21 mouse cellular contexts compared by ENCODE assay signal in genomic region chr11:22828988-22829632, GRCm38 (mm10). TPM values are rescaled to one million over a fixed set of nuclear protein-coding genes. Genes with fewer than 3 reads are reported as not detected.
DNase-seq lines count a peak whose midpoint lies in the region; ATAC-seq and TF ChIP-seq lines count a peak whose summit lies in the region.
"Had no signal": no experiment of that assay in that cellular context is flagged by ENCODE, and none has a peak within 500 bp of the region (broad histone marks: within the 10 kb centered on the region; RNA-seq: fewer than 3 reads in every experiment).

No protein-coding gene starts in this region.

- DNase-seq in cerebellum, postnatal 14 days, result peak; percentile 58 to 62
- DNase-seq in cerebellum, adult 11 months, result no peak
- DNase-seq in left cerebral cortex, postnatal 4 days, result peak; percentile 25
- DNase-seq in left cerebral cortex, adult 11 months (ENCODE audit: low spot score), result no peak
- no peak for DNase-seq in CH12.LX (ENCODE audit: extremely low read depth)
- DNase-seq in brain, adult 2 months (ENCODE audit: low read depth, low spot score), result peak; percentile 72
- no peak for DNase-seq in lung, postnatal 0 days (ENCODE audit: low spot score)
- DNase-seq in lung, postnatal 25 days (ENCODE audit: low spot score), result no peak
- DNase-seq: adrenal gland, adult 8-10 months; cerebellum, adult 8-10 months; gastrocnemius, postnatal 36 days; kidney, adult 11 months; layer of hippocampus, postnatal 36 days; liver, postnatal 0 days; lung, postnatal 36 days; right cerebral cortex, postnatal 25 days had no signal

- H3K4me2 ChIP-seq in CH12.LX (ENCODE audit: insufficient read depth, low read depth, poor library complexity, severe bottlenecking), result no peak overlapping the region
- H3K4me2 ChIP-seq in lung, postnatal 0 days (replicated peaks; ENCODE audit: low read depth, low read length), result no peak overlapping the region
- H3K4me2 ChIP-seq: embryonic facial prominence, embryonic 12.5 days; midbrain, embryonic 13.5 days; neural tube, embryonic 13.5 days; stomach, embryonic 15.5 days had no signal

- no peak for ATAC-seq in lung, postnatal 0 days
- ATAC-seq: liver, postnatal 0 days; midbrain, embryonic 13.5 days had no signal

- TF ChIP-seq POLR2A in CH12.LX (IDR thresholded peaks at IDR 0.05; ENCODE audit: low read depth, low read length), result no peak

- no peaks in the 10 kb centered on the region for H3K27me3 ChIP-seq in CH12.LX (replicated peaks)
- no peaks in the 10 kb centered on the region for H3K27me3 ChIP-seq in lung, postnatal 0 days (replicated peaks; ENCODE audit: insufficient read depth, low read length)
- H3K27me3 ChIP-seq: embryonic facial prominence, embryonic 12.5 days; midbrain, embryonic 13.5 days; neural tube, embryonic 13.5 days; stomach, embryonic 15.5 days had no signal

- H3K9me3 ChIP-seq in CH12.LX (replicated peaks; ENCODE audit: low read length), result peaks cover 10% of the 10 kb centered on the region
- no peaks in the 10 kb centered on the region for H3K9me3 ChIP-seq in lung, postnatal 0 days (ENCODE audit: low read length)
- H3K9me3 ChIP-seq: embryonic facial prominence, embryonic 12.5 days; limb, embryonic 10.5 days; midbrain, embryonic 13.5 days; neural tube, embryonic 13.5 days; stomach, embryonic 15.5 days had no signal

- dilution Hi-C loops in CH12.LX (cut with MboI; ENCODE audit: extremely low pct_ligation_motif_present, extremely low pct_unique_long_range_greater_than_20kb, low sequenced_read_pairs), result no loop called here

- no peak for TF ChIP-seq CTCF in CH12.LX (conservative IDR thresholded peaks at IDR 0.05 in 1 of 2, IDR thresholded peaks at IDR 0.05 in 1 of 2; ENCODE audit: low read depth in 2 of 2, low read length in 2 of 2)
- no peak for TF ChIP-seq CTCF in lung, postnatal 0 days (IDR thresholded peaks at IDR 0.05)

- intact Hi-C loops in left cerebral cortex, postnatal 4 days (cut with DNase I), result no loop called here

- peaks cover 24% of the 10 kb centered on the region for H3K79me2 ChIP-seq in CH12.LX (replicated peaks; ENCODE audit: control insufficient read depth, extremely low read depth, insufficient read depth, poor library complexity, severe bottlenecking)

- peaks cover 10 to 44% of the 10 kb centered on the region in 2 experiments for H3K4me1 ChIP-seq in CH12.LX (ENCODE audit: control insufficient read depth in 1 of 2, insufficient read depth in 2 of 2)
- H3K4me1 ChIP-seq in lung, postnatal 0 days (ENCODE audit: insufficient read depth, low read depth, low read length), result no peaks in the 10 kb centered on the region
- H3K4me1 ChIP-seq: embryonic facial prominence, embryonic 12.5 days; midbrain, embryonic 13.5 days; stomach, embryonic 15.5 days had no signal

- peaks cover 40 to 81% of the 10 kb centered on the region in 2 experiments for H3K36me3 ChIP-seq in CH12.LX (replicated peaks in 1 of 2; ENCODE audit: control insufficient read depth in 1 of 2, insufficient read depth in 1 of 2, low read length in 1 of 2)
- H3K36me3 ChIP-seq in lung, postnatal 0 days (ENCODE audit: insufficient read depth, low read length), result no peaks in the 10 kb centered on the region
- H3K36me3 ChIP-seq: embryonic facial prominence, embryonic 12.5 days; limb, embryonic 10.5 days; midbrain, embryonic 13.5 days; neural tube, embryonic 13.5 days; stomach, embryonic 15.5 days had no signal

- 98% methylated on average over 15 of the region's 15 CpGs for WGBS in lung, postnatal 0 days

- no peak for TF ChIP-seq EP300 in CH12.LX (IDR thresholded peaks at IDR 0.05; ENCODE audit: low read length)
- no peak for TF ChIP-seq EP300 in lung, postnatal 0 days (IDR thresholded peaks at IDR 0.05)

- peak overlapping the region; percentile 1; the same call in 1 of the 2 replicates for H3K27ac ChIP-seq in CH12.LX (ENCODE audit: insufficient read depth, low read depth)
- H3K27ac ChIP-seq in lung, postnatal 0 days (ENCODE audit: low read length), result no peak overlapping the region
- H3K27ac ChIP-seq: embryonic facial prominence, embryonic 12.5 days; limb, embryonic 10.5 days; midbrain, embryonic 13.5 days; neural tube, embryonic 13.5 days had no signal

- in situ Hi-C loops in CH12.LX (cut with MboI; ENCODE audit: low pct_ligation_motif_present, low pct_unique_long_range_greater_than_20kb, low sequenced_read_pairs), result no loop called here

- TF ChIP-seq RAD21 in CH12.LX (IDR thresholded peaks at IDR 0.05; ENCODE audit: low read depth, low read length), result no peak

- H3K4me3 ChIP-seq in CH12.LX (replicated peaks in 1 of 3; ENCODE audit: low read depth in 2 of 3, low read length in 2 of 3, poor library complexity in 1 of 3), result no peak overlapping the region
- H3K4me3 ChIP-seq in lung, postnatal 0 days (ENCODE audit: low read depth, low read length), result no peak overlapping the region
- H3K4me3 ChIP-seq: embryonic facial prominence, embryonic 12.5 days; limb, embryonic 10.5 days; midbrain, embryonic 13.5 days; neural tube, embryonic 13.5 days; stomach, embryonic 15.5 days had no signal

- H3K9ac ChIP-seq in CH12.LX (ENCODE audit: insufficient read depth, low read depth), result no peak overlapping the region
- H3K9ac ChIP-seq in lung, postnatal 0 days (replicated peaks; ENCODE audit: low read depth), result no peak overlapping the region
- H3K9ac ChIP-seq: embryonic facial prominence, embryonic 12.5 days; liver, postnatal 0 days; midbrain, embryonic 13.5 days; neural tube, embryonic 13.5 days; stomach, embryonic 15.5 days had no signal

TF ChIP-seq in CH12.LX, 34 proteins besides CTCF, POLR2A, EP300 and RAD21:
- TF ChIP-seq ZMIZ1 (IDR thresholded peaks at IDR 0.05; ENCODE audit: low read depth, low read length), result no peak
- TF ChIP-seq ETS1 (conservative IDR thresholded peaks at IDR 0.05; ENCODE audit: low read depth, low read length), result no peak
- no peak for TF ChIP-seq MEF2A (IDR thresholded peaks at IDR 0.05; ENCODE audit: borderline replicate concordance, low read depth, low read length)
- TF ChIP-seq MYC (IDR thresholded peaks at IDR 0.05; ENCODE audit: low read depth, low read length), result no peak
- no peak for TF ChIP-seq PAX5 (IDR thresholded peaks at IDR 0.05; ENCODE audit: low read length)
- TF ChIP-seq JUND (conservative IDR thresholded peaks at IDR 0.05; ENCODE audit: low read depth, low read length), result no peak
- 0 out of 2 replicates have a peak, but pooled peaks have one; percentile 11 for TF ChIP-seq BHLHE40 (IDR thresholded peaks at IDR 0.05; ENCODE audit: low read depth, low read length)

RNA-seq across cellular contexts. Expression of gene B3gnt2, which starts 31.7 kb away (rescaled TPM):
- 1 to 10 TPM; 4.1 to 4.3 TPM for total RNA-seq in left cerebral cortex, postnatal 4 days (2021)
- total RNA-seq in CH12.LX (2012; rRNA removed), result 74.6 and 77.4 TPM in 2 replicates
- 62.2 and 75.2 TPM in 2 replicates for total RNA-seq in CH12.LX (2014; rRNA removed)
- polyA plus RNA-seq in CH12.LX (2012; ENCODE audit: insufficient read length, low read depth), result 96.0 and 111 TPM in 2 replicates
- 20.4 and 22.3 TPM in 2 replicates for polyA plus RNA-seq in lung, postnatal 0 days (2015; fragmentation: Nextera tagmentation; extraction: Ambion mirVana)

Comparison
In these comparisons a context has a peak if more than half of its experiments do, and no peak if none do; other contexts are left out.
1. DNase-seq: peak in cerebellum, postnatal 14 days (2 of 2), left cerebral cortex, postnatal 4 days (single experiment) and brain, adult 2 months (single experiment); none in cerebellum, adult 11 months (single experiment), left cerebral cortex, adult 11 months (single experiment), CH12.LX (single experiment), lung, postnatal 0 days (single experiment) and lung, postnatal 25 days (single experiment).
2. RNA of gene B3gnt2, which starts 31.7 kb away (total RNA-seq): 62.2 to 77.4 TPM in CH12.LX; 4.1 to 4.3 TPM in left cerebral cortex, postnatal 4 days; every median in the first group is over 10 times any median in the second.